Mouse (Mus musculus): Measurements from ENCODE around the gene M1ap. TPM values are rescaled to one million over a fixed set of nuclear protein-coding genes. Genes with fewer than 3 reads are reported as not detected.

The M1ap gene
- 0.81 TPM in 1 of 2 replicates, not detected in the other for polyA plus RNA-seq (2016; fragmentation: Nextera tagmentation; extraction: Ambion mirVana)

- Histone ChIP-seq H3K9me3 (peaks cover 5% of the 10 kb centered on the region; the same call in 1 of the 2 replicates), H3K27me3 (ENCODE audit: poor library complexity, severe bottlenecking) (no peaks in the 10 kb centered on the region), H3K27ac (no peak within 1 kb of the TSS), H3K4me3 (no peak within 1 kb of the TSS), H3K4me1 (no peaks in the 10 kb centered on the region), H3K36me3 (replicated peaks) (no peaks in the 10 kb centered on the region)
- no peak for DNase-seq (ENCODE audit: extremely low spot score, low spot score)
- 69% methylated on average over 14 of the region's 14 CpGs for WGBS
Measured at GRCm38 (mm10) chr6:82946651-82947050, at the start of gene M1ap. Gene M1ap, plus strand, starts transcription at chr6:82946902.

DNA sequence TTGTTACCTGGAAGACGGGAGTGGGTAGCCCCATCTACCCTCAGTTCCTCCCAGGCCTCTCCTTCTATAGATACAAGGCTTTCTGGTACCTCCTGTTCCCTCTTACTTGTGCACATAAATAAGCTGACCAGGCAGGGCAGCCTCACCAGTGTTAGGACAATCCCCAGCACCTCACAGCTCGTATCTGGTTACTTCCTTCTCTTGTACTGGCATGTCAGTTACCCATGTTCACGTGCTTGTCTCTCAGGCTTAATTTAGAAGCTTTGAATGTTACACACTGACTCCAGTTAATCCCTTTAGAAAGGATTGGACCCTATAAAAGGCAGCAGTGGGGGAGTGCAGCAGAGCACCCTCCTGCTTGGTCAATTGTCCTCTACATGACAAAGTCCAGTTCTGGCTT lies 49.4 kb upstream of the M1ap start:
- DNase-seq (ENCODE audit: extremely low spot score, low spot score) = no peak
- Histone ChIP-seq H3K9me3 (no peaks in the 10 kb centered on the region), H3K4me1 (peaks cover 9% of the 10 kb centered on the region), H3K27ac (no peak overlapping the region), H3K27me3 (ENCODE audit: poor library complexity, severe bottlenecking) (no peaks in the 10 kb centered on the region; the same call in 1 of the 2 replicates), H3K36me3 (replicated peaks) (no peaks in the 10 kb centered on the region), H3K4me3 (no peak overlapping the region)
- whole genome bisulfite sequencing = 38% methylated on average over 3 of the region's 3 CpGs

- Histone ChIP-seq H3K4me1 (peaks cover 9% of the 10 kb centered on the region), H3K27ac (no peak overlapping the region), H3K27me3 (ENCODE audit: poor library complexity, severe bottlenecking) (no peaks in the 10 kb centered on the region; the same call in 1 of the 2 replicates), H3K36me3 (replicated peaks) (no peaks in the 10 kb centered on the region), H3K9me3 (no peaks in the 10 kb centered on the region), H3K4me3 (no peak overlapping the region)
- DNase-seq (ENCODE audit: extremely low spot score, low spot score) = no peak
- 90% methylated on average over 4 of the region's 4 CpGs for WGBS
Measured at GRCm38 (mm10) chr6:82898227-82898626, 48.5 kb upstream of the M1ap start.

- no peaks in the 10 kb centered on the region; the same call in 1 of the 2 replicates for H3K27me3 ChIP-seq (ENCODE audit: poor library complexity, severe bottlenecking)
- H3K36me3 ChIP-seq (replicated peaks) = no peaks in the 10 kb centered on the region
- no peak overlapping the region for H3K27ac ChIP-seq
- no peak overlapping the region for H3K4me3 ChIP-seq
- peaks cover 9% of the 10 kb centered on the region for H3K4me1 ChIP-seq
- DNase-seq (ENCODE audit: extremely low spot score, low spot score) = no peak
- H3K9me3 ChIP-seq = no peaks in the 10 kb centered on the region
- 73% methylated on average over 4 of the region's 4 CpGs for WGBS
Measured at GRCm38 (mm10) chr6:82898745-82899144, 48.0 kb upstream of the M1ap start.

GRCm38 (mm10) chr6:82902559-82902958 lies 44.1 kb upstream of the M1ap start:
- no peak overlapping the region for H3K4me3 ChIP-seq
- no peak overlapping the region for H3K27ac ChIP-seq
- peaks cover 2% of the 10 kb centered on the region for H3K4me1 ChIP-seq
- H3K27me3 ChIP-seq (ENCODE audit: poor library complexity, severe bottlenecking) = peaks cover 4% of the 10 kb centered on the region; the same call in 1 of the 2 replicates
- H3K36me3 ChIP-seq (replicated peaks) = no peaks in the 10 kb centered on the region
- 88% methylated on average over 8 of the region's 8 CpGs for WGBS
- DNase-seq (ENCODE audit: extremely low spot score, low spot score) = no peak
- H3K9me3 ChIP-seq = no peaks in the 10 kb centered on the region

GRCm38 (mm10) chr6:82906985-82907384 lies 39.7 kb upstream of the M1ap start:
- no peak overlapping the region for H3K4me3 ChIP-seq
- H3K9me3 ChIP-seq = no peaks in the 10 kb centered on the region
- WGBS = 90% methylated on average over 3 of the region's 3 CpGs
- H3K4me1 ChIP-seq = no peaks in the 10 kb centered on the region
- no peak overlapping the region for H3K27ac ChIP-seq
- H3K36me3 ChIP-seq (replicated peaks) = no peaks in the 10 kb centered on the region
- H3K27me3 ChIP-seq (ENCODE audit: poor library complexity, severe bottlenecking) = peaks cover 4% of the 10 kb centered on the region; the same call in 1 of the 2 replicates
- no peak for DNase-seq (ENCODE audit: extremely low spot score, low spot score)

GRCm38 (mm10) chr6:82908034-82908433 lies 38.7 kb upstream of the M1ap start:
- no peak for DNase-seq (ENCODE audit: extremely low spot score, low spot score)
- Histone ChIP-seq H3K27ac (no peak overlapping the region), H3K27me3 (ENCODE audit: poor library complexity, severe bottlenecking) (peaks cover 4% of the 10 kb centered on the region; the same call in 1 of the 2 replicates), H3K36me3 (replicated peaks) (no peaks in the 10 kb centered on the region), H3K4me1 (no peaks in the 10 kb centered on the region), H3K9me3 (no peaks in the 10 kb centered on the region), H3K4me3 (no peak overlapping the region)
- WGBS = 83% methylated on average over 8 of the region's 8 CpGs

DNA sequence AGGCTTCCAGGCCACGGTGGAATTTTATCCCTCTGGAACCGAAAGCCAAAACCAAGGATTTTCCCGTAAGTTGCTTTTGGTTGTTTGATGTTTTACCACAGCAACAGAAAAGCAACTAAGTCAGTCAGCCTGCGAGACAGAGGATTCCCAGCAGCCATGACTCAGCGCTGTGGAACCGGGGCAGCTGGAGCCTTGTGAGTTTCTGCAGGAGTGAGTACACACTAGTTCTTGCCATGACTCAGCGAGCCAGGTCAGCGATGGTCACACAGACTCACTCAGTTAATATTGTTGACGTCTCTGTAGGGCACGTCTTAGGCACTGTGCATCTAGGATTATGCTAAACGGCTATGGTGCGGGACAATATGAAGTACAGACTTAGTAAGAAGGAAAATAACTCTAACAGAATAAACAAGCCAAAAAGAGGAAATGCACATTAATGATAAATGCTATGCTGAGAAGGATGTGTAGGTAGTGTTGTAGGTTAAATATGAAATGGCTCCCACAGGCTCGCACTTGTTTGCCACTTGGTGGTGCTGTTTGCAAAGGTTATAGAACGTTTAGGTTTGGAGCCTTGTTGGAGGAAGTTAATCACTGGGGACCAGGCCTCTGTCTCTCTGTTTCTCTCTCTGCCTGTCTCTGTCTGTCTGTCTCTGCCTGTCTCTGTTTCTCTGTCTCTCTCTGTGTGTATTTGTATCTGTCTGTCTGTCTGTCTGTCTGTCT lies 37.4 kb upstream of the M1ap start:
- Histone ChIP-seq H3K36me3 (replicated peaks) (no peaks in the 10 kb centered on the region), H3K4me1 (no peaks in the 10 kb centered on the region), H3K9me3 (no peaks in the 10 kb centered on the region), H3K27ac (no peak overlapping the region), H3K27me3 (ENCODE audit: poor library complexity, severe bottlenecking) (peaks cover 4% of the 10 kb centered on the region; the same call in 1 of the 2 replicates), H3K4me3 (no peak overlapping the region)
- DNase-seq (ENCODE audit: extremely low spot score, low spot score) = no peak
- 70% methylated on average over 14 of the region's 14 CpGs for WGBS

GRCm38 (mm10) chr6:82911303-82911702 lies 35.4 kb upstream of the M1ap start:
- WGBS = 92% methylated on average over 5 of the region's 5 CpGs
- no peaks in the 10 kb centered on the region; the same call in 1 of the 2 replicates for H3K27me3 ChIP-seq (ENCODE audit: poor library complexity, severe bottlenecking)
- no peaks in the 10 kb centered on the region for H3K9me3 ChIP-seq
- no peaks in the 10 kb centered on the region for H3K4me1 ChIP-seq
- no peak overlapping the region for H3K27ac ChIP-seq
- no peak overlapping the region for H3K4me3 ChIP-seq
- H3K36me3 ChIP-seq (replicated peaks) = no peaks in the 10 kb centered on the region
- DNase-seq (ENCODE audit: extremely low spot score, low spot score) = no peak

GRCm38 (mm10) chr6:82913336-82914247 lies 33.1 kb upstream of the M1ap start:
- Histone ChIP-seq H3K36me3 (replicated peaks) (no peaks in the 10 kb centered on the region), H3K27me3 (ENCODE audit: poor library complexity, severe bottlenecking) (peaks cover 6% of the 10 kb centered on the region; the same call in 1 of the 2 replicates), H3K4me1 (no peaks in the 10 kb centered on the region), H3K4me3 (no peak overlapping the region), H3K9me3 (no peaks in the 10 kb centered on the region), H3K27ac (no peak overlapping the region)
- DNase-seq (ENCODE audit: extremely low spot score, low spot score) = no peak
- 83% methylated on average over 28 of the region's 28 CpGs for WGBS

DNA sequence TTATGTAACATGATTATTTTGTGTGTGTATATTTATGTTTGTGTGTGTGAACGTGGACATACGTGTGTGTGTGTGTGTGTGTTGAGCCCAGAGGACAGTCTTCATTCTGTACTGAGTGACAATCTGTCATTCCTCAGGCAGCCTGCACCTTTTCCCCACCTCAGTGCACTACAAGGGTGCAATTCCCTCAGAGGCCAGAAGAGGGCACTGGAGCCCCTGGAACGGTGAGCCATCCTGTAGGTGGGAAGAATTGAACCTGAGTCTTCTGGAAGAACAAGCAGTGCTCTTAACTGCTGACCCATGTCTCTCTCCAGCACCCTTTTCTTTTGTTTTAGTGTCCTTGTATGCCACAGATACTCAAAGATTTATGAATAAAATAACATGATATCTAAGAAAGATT lies 30.8 kb upstream of the M1ap start:
- Histone ChIP-seq H3K9me3 (no peaks in the 10 kb centered on the region), H3K27me3 (ENCODE audit: poor library complexity, severe bottlenecking) (peaks cover 6% of the 10 kb centered on the region; the same call in 1 of the 2 replicates), H3K27ac (no peak overlapping the region), H3K4me3 (no peak overlapping the region), H3K36me3 (replicated peaks) (no peaks in the 10 kb centered on the region), H3K4me1 (no peaks in the 10 kb centered on the region)
- 17% methylated on average over 3 of the region's 3 CpGs for WGBS
- DNase-seq (ENCODE audit: extremely low spot score, low spot score) = peak; percentile 52

GRCm38 (mm10) chr6:82916459-82916858 lies 30.2 kb upstream of the M1ap start:
- no peak for DNase-seq (ENCODE audit: extremely low spot score, low spot score)
- Histone ChIP-seq H3K4me3 (no peak overlapping the region), H3K9me3 (no peaks in the 10 kb centered on the region), H3K36me3 (replicated peaks) (no peaks in the 10 kb centered on the region), H3K4me1 (no peaks in the 10 kb centered on the region), H3K27ac (no peak overlapping the region), H3K27me3 (ENCODE audit: poor library complexity, severe bottlenecking) (peaks cover 6% of the 10 kb centered on the region; the same call in 1 of the 2 replicates)
- WGBS = 88% methylated on average over 4 of the region's 4 CpGs

Measured in forebrain, embryonic 10.5 days (tissue).